In genomic region chr14:14789840-14790470, GRCm38 (mm10) we compare ENCODE assay signal across 20 mouse cellular contexts. TPM values are rescaled to one million over a fixed set of nuclear protein-coding genes. Genes with fewer than 3 reads are reported as not detected.
"Had no signal": no experiment of that assay in that cellular context is flagged by ENCODE, and none has a peak within 500 bp of the region (broad histone marks: within the 10 kb centered on the region; RNA-seq: fewer than 3 reads in every experiment).

No protein-coding gene starts in this region.

- H3K4me2 ChIP-seq: lung, embryonic 14.5 days; midbrain, embryonic 13.5 days; midbrain, embryonic 15.5 days; neural tube, embryonic 13.5 days; neural tube, embryonic 15.5 days had no signal

- H3K4me3 ChIP-seq: midbrain, embryonic 10.5 days; midbrain, embryonic 13.5 days; midbrain, embryonic 15.5 days; myocyte; neural tube, embryonic 13.5 days; neural tube, embryonic 15.5 days had no signal

- H3K27ac ChIP-seq: midbrain, embryonic 10.5 days; midbrain, embryonic 13.5 days; midbrain, embryonic 15.5 days; neural tube, embryonic 13.5 days; neural tube, embryonic 15.5 days had no signal

- H3K9me3 ChIP-seq: midbrain, embryonic 10.5 days; midbrain, embryonic 13.5 days; midbrain, embryonic 15.5 days; neural tube, embryonic 13.5 days; neural tube, embryonic 15.5 days had no signal

- H3K4me1 ChIP-seq: midbrain, embryonic 10.5 days; midbrain, embryonic 13.5 days; midbrain, embryonic 15.5 days; neural tube, embryonic 13.5 days; neural tube, embryonic 15.5 days had no signal

- DNase-seq: lung, adult 18-20 months; lung, embryonic 14.5 days; lung, postnatal 10 days; lung, postnatal 4 days; retina, postnatal 1 day; right cerebral cortex, adult 18-20 months; right cerebral cortex, postnatal 25 days; right cerebral cortex, postnatal 4 days; spleen, adult 18-20 months; thymus, adult 18-20 months; thymus, postnatal 14 days; thymus, postnatal 36 days had no signal

- H3K27me3 ChIP-seq: midbrain, embryonic 13.5 days; midbrain, embryonic 15.5 days; neural tube, embryonic 13.5 days; neural tube, embryonic 15.5 days had no signal

- ATAC-seq: midbrain, embryonic 13.5 days; midbrain, embryonic 15.5 days had no signal

- H3K9ac ChIP-seq: lung, embryonic 14.5 days; midbrain, embryonic 13.5 days; midbrain, embryonic 15.5 days; neural tube, embryonic 13.5 days; neural tube, embryonic 15.5 days had no signal

RNA-seq across cellular contexts. Expression of gene Nek10, which starts 13.3 kb away (rescaled TPM):
- polyA plus RNA-seq: midbrain, embryonic 10.5 days; small intestine, adult 2 months; thymus, postnatal 0 days had no signal
